Mouse (Mus musculus): Measurements from ENCODE around the gene Dnhd1.
"Not testable (repeated sequence)": the region's sequence is repeated elsewhere in the genome, so short reads cannot be mapped to it uniquely, and the experiment has no call there.

The Dnhd1 gene

DNA sequence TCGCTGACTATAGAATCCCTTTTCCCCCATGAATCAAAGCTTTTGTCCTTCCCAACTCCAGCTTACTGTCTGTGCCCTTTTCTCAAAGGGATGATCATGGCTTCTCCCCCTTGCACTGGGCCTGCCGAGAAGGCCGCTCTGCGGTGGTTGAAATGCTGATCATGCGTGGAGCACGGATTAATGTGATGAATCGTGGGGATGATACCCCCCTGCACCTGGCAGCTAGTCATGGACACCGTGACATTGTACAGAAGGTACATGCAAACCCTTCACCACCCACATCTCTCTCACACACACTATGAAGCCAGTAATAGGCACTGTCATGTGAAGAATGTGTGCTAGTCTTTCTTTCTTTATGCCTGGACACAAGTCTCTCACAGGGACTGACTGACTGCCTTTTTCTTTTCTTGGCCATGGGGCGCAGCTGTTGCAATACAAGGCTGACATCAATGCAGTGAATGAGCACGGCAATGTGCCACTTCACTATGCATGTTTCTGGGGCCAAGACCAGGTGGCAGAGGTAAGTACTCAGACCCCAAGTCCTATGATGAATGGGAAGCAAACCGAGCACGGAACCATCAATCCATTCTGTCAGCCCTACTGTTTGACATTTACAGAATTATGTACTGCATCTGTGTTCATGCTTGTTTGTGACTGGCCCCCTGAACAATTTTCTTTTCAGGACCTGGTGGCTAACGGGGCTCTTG, 89.6 kb downstream of the Dnhd1 start:
- DNase-seq (ENCODE audit: low read depth, low spot score): no peak

DNA sequence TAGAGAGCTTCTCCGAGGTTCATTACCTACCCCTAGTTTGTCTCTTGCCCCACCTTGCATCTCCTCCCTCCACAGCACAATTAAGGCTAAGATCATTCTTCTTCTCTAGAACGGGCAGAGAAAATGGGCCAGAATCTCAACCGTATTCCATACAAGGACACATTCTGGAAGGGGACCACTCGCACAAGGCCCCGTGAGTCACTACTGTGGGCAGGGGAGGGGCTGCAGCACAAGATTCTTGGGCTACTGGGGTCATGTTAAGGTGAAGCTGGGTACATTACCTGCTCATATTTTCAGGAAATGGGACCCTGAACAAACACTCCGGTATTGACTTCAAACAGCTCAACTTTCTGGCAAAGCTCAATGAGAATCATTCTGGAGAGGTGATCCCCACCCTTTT, 90.2 kb downstream of the Dnhd1 start:
- no peak for DNase-seq (ENCODE audit: low read depth, low spot score)

DNA sequence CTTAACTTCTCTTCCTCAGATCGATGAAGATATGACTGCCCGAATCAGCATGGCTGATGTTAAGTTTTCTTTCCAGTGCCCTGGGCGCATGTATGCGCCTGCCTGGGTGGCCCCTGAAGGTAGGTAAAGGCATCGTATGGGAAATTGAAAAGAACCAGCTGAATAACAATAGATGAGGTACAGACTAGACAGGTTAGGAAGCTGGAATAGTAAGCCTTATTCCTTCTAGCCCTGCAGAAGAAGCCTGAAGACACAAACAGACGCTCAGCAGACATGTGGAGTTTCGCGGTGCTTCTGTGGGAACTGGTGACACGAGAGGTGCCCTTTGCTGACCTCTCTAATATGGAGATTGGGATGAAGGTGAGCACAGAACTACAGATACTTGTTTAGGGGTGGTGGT, 91.4 kb downstream of the Dnhd1 start:
- no peak for DNase-seq (ENCODE audit: low read depth, low spot score)

DNA sequence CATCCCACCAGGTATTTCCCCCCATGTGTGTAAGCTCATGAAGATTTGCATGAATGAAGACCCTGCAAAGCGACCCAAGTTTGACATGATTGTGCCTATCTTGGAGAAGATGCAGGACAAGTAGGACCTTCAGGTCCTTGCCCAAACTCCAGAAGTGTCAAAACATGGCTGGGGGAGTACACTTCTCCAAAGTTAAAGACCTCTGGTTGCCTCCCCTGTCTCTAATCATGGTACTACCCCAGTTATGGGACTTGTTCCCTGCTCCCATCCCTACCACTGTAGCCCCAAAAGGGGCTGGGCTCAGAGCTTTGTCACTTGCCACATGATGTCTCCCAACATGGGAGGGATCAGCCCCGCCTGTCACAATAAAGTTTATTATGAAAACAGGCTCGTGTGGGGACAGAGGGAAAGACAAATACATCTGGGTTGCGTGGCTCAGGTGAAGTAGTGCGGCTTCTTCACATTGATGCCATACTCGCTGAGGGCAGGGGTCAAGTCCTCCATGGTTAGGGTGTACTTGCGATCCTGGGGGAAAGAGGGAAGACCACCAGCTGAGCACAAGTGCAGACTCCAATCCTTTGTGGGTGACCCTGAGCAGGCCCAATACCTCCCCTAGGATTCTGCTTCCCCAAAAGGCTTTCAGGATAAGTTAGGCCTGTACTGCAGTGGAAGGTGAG, 92.0 kb downstream of the Dnhd1 start:
- DNase-seq (ENCODE audit: low read depth, low spot score): not testable (repeated sequence)

DNA sequence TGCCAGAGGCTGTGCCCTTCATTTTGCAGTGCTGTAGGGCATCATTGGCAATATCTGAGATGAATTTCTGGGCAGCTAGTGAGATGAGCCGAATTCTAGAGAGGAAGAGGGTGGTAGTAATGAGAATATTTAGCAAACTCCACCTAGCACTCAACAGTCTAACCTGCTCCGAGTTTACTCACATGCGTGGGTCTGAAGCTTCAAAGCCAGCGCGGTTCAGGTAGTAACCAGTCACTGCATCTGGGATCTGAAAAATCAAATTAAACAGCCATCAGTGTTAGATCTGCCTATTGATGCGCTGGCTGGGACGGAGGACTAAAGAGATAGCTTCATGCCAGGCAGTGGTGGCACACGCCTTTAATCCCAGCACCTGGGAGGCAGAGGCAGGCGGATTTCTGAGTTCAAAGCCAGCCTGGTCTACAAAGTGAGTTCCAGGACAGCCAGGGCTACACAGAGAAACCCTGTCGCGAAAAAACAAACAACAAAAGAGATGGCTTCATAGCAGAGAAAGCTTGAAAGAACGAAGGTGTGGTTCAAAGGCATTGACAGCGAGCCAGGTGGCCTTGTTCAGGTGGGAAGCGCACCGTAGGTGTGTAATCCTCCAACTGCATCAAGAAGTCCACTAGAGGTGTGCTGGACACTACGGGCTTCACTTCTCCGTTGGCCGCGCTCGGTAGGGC, 92.8 kb downstream of the Dnhd1 start:
- DNase-seq (ENCODE audit: low read depth, low spot score): not testable (repeated sequence)

DNA sequence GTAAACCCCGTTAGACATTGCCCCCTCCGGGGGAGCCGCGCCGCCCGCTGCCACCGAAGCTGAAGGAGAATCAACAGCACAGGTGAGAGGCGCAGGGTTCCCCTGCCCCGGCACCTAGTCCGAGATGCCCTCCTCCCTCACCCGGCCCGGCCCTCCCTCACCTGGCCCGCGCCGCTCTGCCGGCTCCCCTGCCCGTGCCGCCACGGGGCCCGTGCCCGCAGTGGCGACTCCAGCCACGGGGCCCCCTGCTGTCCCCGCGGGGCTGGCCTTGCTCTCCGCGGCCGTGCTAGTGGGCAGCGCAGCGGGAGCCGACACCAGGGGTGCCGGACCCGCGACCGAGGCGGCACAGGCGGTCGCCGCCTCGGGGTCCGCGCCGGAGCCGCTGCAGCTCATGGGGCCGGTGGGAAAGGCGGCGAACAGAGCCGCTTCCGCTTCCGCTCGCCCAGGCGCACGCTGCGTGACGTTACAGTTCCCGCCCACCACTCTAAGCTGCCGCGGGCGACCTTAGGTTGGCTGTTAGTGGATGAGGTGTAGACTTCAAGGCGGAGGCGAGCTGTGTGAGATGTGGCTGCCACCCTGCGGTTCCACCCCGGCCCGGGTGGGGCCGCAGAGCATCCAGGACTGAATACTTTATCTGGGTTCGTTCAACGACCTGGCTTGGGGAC, 93.4 kb downstream of the Dnhd1 start, which contains the start of gene Taf10:
TSS of gene Taf10 (minus strand) at position 436 of the 665 bp plus-strand sequence.
- DNase-seq (ENCODE audit: low read depth, low spot score): peak; percentile 97

DNA sequence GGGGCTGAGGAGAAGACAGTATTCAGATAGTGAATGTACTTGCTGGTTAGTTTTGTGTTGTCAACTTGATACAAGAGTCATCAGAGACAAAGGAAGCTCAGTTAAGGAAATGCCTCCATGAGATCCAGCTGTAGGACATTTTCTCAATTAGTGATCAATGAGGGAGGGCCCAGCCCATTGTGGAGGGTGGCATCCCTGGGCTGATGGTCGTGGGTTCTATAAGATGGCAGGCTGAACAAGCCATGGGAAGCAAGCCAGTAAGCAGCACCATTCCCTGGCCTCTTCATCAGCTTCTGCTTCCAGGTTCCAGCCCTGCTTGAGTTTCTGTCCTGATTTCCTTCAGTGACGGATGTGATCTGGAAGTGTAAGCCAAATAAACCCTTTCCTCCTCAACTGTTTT, 97.1 kb downstream of the Dnhd1 start:
- DNase-seq (ENCODE audit: low read depth, low spot score): no peak

DNA sequence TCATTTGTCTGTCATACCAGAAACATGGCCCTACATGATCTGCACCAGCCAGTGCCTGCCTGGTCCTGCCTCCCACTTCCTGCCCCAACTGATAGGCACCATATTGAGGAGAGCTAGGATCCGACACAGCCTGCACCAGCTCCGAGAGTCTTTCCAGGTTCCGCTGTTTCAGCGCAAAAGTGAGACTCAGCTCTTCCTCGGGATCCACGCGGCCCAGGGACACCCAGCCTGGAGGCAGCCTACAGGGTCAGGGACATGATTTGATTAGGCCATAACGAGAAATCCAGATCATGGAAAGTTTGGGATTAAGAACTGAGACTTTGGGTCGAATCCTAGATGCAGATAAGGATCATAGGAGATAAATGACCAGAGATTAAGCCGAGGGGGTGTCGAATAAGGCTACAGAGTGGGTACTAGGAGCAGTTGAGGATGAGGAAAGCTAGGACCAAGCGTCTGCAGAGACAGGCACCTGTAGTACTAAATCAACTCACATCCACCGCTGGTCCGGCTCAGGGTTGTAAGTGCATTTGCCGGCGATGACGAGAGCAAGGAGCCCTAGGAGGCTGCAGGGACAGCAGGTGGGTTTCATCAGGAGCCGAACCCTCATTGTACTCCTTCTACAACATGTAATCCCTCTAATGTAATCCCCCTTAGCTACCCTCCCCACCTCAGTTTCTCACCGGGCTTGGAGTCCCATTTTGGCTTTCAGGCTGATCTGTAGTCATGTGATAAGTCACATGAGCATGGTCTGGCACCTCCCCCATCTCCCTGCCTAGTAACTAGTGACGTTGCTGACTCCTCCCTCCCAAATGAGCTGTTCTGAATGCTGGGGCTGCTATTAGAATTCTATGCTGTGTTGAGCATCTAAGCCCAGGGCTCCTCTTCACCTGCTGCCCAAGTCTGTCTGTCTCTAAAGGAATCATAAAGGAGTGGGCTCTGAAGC, 101.1 kb downstream of the Dnhd1 start, which contains the start of gene Tpp1:
TSS of gene Tpp1 (minus strand) at position 745 of the 943 bp plus-strand sequence.
- peak; percentile 99 for DNase-seq (ENCODE audit: low read depth, low spot score)

DNA sequence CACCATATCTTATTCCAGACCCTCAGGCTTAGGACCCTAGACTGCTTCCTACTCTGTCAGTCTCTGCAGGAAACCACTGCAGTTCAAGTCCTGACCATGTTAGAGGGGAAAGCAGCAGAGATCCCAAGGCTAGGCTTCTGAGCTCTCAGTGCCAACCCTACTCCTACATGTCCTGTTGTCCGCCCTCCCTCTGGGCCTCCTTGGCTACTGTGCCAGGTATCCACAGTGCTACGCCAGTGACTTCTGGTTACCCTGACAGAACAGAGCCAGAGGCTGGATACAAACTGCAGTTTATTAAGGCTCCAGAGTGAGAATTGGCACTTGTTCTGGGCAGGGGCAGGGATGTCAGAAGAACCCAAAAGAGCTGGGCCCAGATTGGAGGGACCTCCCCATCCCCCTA, 102.1 kb downstream of the Dnhd1 start:
- peak; percentile 54 for DNase-seq (ENCODE audit: low read depth, low spot score)

DNA sequence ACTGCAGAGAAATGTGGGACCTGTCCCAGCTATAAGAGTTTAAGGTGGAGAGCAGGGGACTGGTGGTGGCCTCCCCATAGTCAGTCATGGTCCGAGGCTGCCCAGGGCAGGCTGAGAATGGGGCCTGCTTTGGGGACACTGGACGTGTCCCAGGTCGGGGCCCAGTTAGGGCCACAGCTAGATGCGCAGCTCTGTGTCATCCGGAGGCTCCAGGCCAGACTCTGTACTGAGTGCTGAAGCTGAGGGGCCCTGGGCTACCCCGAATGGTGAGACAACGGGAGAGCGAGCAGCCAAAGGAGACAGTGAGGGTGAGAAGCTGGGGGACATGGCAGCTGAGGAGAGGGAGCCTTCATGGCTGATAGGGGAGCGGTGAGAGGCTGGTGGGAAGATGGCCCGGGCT, 102.7 kb downstream of the Dnhd1 start:
- DNase-seq (ENCODE audit: low read depth, low spot score): no peak

DNA sequence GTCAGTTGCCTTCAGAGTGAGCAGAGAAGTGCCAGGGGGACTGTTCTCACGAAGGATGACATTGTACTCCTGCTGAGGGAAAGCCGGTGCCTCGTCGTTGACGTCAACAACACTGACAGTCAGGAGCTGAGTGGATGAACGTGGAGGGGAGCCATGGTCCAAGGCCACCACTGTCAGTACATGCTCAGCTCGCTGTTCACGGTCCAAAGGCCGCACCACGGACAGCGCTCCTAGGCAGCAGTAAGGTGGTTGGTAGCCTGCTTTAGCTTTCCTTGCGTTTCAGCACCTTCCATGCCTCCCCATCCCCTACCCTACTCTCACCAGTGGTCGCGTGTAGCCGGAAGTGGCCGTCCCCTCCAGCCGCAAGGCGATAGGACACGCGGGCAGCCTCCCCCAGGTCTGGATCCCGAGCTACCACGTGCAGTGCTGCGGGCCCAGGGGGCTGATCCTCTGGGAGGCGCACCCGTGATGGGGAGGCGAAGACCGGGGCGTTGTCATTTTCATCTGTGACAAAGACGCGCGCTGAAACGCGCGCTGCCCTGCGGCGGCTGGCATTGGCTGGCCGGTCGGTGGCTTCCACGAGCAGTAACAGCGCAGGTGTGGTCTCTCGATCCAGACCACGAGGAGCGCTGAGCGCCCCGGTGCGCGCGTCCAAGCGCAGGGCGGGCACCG, 111.3 kb downstream of the Dnhd1 start:
- no peak for DNase-seq (ENCODE audit: low read depth, low spot score)

DNA sequence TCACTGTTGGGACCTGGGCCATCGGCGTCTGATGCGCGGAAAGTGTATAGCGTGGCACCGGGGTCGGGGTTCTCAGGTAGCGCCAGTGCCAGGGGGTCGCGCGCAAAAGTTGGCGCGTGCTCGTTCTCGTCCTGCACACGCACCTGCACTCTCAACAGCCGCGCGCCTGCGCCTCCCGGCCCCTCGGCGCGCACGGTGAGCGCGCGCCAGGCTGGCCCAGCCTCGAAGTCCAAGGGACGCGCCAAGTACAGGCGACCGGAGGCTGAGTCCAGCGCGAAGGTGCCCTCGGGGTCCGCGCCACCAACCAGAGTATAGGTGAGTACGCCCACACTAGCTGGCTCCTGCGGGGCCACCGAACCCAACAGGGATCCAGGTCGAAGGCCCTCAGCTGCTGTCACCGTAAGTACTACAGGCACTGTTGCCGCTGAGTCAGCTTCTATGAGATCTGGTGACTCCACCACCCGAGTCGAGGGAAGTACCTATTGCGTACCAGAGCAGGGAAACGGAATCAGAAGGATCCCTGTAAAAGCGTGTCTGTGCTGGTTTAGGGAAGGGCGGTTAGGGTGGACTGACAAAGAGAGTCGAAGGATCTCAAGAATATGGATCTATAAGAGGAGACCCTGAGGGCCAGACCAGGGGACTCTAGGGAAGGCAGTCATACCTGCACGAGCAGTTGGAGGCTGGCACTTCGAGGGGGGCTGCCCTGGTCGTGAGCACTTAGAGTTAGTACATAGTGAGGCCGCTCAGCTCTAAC, 112.1 kb downstream of the Dnhd1 start:
- no peak for DNase-seq (ENCODE audit: low read depth, low spot score)

DNA sequence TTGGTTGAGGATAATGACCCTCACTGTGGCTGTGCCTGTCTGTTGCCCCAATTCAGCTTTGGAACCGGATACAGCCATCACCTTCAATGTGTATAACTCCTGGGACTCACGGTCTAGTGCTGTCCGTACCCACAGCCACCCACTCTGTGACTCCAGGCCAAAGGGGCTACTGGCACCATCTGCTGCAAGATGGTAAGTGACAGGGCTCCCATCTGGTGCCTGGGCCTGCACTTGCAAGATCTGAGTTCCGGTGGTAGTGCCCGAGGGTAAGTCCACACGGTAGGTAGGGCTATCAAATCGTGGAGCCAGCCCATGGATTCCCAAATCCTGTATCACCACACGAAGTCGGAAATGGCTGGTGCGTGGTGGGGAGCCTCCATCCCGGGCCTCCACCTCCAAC, 113.7 kb downstream of the Dnhd1 start:
- no peak for DNase-seq (ENCODE audit: low read depth, low spot score)

DNA sequence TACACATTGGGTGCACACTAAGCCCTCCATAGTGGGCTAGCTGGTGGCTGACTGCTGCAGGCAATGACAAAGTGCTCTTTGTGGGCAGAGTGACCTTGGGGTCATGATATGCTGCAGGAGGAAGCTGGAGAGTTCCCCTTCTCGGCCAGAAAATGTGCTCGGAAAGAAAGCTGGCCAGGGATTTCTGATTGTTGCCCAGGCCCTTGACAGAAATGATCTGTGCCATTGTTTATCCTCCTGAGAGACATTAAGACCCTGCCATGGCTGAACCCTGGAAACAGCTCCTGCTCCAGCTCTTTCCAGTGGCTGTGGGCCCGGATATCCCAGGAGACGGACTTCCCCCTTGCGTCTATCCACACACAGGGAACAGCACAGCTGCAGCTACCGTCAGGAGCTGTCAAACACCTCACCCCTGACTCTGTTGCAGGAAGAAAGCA, 117.1 kb downstream of the Dnhd1 start:
- no peak for DNase-seq (ENCODE audit: low read depth, low spot score)

DNA sequence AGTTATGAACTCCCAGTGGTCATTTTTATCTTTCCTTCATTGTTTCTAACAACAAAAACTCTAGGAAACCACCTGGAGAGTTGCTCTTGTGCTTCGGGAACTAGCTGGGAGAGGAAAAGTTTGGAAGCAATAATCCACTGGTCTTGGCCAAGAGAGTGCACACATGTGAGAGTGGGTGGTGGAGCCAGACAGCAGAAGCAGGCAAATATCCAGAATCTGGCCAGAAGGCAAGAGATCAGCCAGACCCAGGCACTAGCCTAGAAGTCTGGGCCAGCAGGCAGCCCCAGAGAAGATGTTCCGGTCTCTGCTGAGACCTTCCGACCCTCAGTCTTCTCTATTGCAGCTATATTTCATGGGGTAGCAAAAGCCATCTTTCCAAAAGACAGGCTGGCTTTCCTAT, 119.3 kb downstream of the Dnhd1 start:
- DNase-seq (ENCODE audit: low read depth, low spot score): no peak

Measured in brain, adult 2 months (tissue).